Mouse (Mus musculus): ENCODE results near the gene Tab1.

The Tab1 gene

GRCm38 (mm10) chr15:80191585-80192245, 58.8 kb downstream of the Tab1 start:
- ATAC-seq (ENCODE audit: insufficient number of reproducible peaks, low FRiP score, low TSS enrichment): no peak

GRCm38 (mm10) chr15:80192246-80192585, 59.3 kb downstream of the Tab1 start:
- no peak for ATAC-seq (ENCODE audit: insufficient number of reproducible peaks, low FRiP score, low TSS enrichment)

- no peak for ATAC-seq (ENCODE audit: insufficient number of reproducible peaks, low FRiP score, low TSS enrichment)
Measured at GRCm38 (mm10) chr15:80192847-80193246, 59.9 kb downstream of the Tab1 start.

GRCm38 (mm10) chr15:80199556-80199955, 66.6 kb downstream of the Tab1 start:
- no peak for ATAC-seq (ENCODE audit: insufficient number of reproducible peaks, low FRiP score, low TSS enrichment)

- no peak for ATAC-seq (ENCODE audit: insufficient number of reproducible peaks, low FRiP score, low TSS enrichment)
Measured at GRCm38 (mm10) chr15:80202111-80202775, 69.3 kb downstream of the Tab1 start.

GRCm38 (mm10) chr15:80203406-80203805, 70.5 kb downstream of the Tab1 start:
- ATAC-seq (ENCODE audit: insufficient number of reproducible peaks, low FRiP score, low TSS enrichment): no peak

GRCm38 (mm10) chr15:80206057-80206565, 73.2 kb downstream of the Tab1 start:
- peak; percentile 31; the same call in 1 of the 2 replicates for ATAC-seq (ENCODE audit: insufficient number of reproducible peaks, low FRiP score, low TSS enrichment)

GRCm38 (mm10) chr15:80208446-80208845, 75.5 kb downstream of the Tab1 start:
- no peak for ATAC-seq (ENCODE audit: insufficient number of reproducible peaks, low FRiP score, low TSS enrichment)

Data from cerebellum, adult (tissue).